Mouse (Mus musculus): ENCODE measurements around the gene Slc23a2. TPM values are rescaled to one million over a fixed set of nuclear protein-coding genes. Genes with fewer than 3 reads are reported as not detected.

Gene Slc23a2
- total RNA-seq, 4 experiments from 2014 or later: 14.5 to 19.5 (median 16.1) TPM

- DNase-seq (ENCODE audit: low spot score): peak; percentile 42
These were observed 123.8 kb downstream of the Slc23a2 start for GRCm38 (mm10) chr2:132020991-132021541.

DNA sequence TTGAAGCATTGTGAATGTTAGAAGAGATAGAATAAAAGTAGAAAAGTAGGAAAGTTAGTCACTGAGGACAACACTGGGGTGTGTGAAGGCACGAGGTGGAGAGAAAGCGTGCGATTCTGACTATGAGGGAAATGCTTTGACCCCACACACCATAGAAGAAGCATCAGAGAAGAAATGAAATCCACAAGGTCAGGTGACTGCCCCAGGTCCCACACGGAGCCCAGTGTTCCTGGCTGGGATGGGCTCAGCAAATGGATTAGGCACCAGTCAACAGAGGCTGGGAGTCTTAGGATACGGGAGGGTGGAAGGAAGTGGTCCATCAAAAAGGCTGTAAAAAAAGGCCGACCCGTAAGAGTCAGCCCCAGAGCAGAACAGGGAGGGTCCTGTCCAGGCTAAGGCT is 124.5 kb downstream of the Slc23a2 start:
- DNase-seq (ENCODE audit: low spot score): no peak

DNA sequence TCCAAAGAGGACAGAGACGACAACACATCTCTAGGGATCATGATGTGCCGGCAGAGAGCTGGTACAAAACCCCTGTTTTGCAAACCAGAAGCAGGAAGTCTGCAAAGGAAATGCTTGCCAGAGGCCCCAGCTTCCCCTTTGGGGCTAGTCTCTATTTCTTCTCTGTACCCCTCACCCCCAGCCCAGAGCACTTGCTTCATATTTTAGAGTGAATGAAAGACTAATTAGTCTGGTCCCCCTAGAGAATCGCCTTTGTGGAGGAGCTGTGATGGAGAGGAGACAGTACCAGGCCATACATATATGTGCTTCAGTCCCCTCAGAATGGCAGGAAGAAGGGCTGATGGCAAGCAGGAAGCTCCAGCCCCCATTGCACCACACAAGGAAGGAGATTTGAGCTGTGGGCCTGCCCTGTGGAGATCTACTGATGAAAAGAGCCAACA is 125.5 kb downstream of the Slc23a2 start:
- DNase-seq (ENCODE audit: low spot score): peak; percentile 52

- no peak for DNase-seq (ENCODE audit: low spot score)
These were observed 126.8 kb downstream of the Slc23a2 start for GRCm38 (mm10) chr2:132018156-132018555.

GRCm38 (mm10) chr2:132017611-132018010 is 127.3 kb downstream of the Slc23a2 start:
- peak; percentile 45 for DNase-seq (ENCODE audit: low spot score)

DNA sequence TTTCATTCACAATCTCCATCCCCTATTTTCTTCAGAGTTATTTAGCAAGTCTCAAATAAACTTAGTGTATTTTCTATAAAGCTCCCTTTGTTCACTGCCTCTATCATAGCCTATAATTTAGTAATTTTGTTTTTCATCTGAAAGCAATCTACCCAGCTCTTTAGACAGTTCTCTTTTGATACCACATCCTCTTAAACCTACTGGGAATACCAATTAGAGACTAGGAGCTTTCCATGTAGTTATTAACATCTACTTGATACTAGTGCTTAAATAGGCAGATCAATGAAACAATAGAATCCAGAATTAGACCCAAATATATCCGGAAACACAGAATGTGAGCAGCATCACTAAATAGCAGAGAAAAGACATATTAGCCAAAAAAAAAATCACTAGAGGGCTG is 128.9 kb downstream of the Slc23a2 start:
- no peak for DNase-seq (ENCODE audit: low spot score)

DNA sequence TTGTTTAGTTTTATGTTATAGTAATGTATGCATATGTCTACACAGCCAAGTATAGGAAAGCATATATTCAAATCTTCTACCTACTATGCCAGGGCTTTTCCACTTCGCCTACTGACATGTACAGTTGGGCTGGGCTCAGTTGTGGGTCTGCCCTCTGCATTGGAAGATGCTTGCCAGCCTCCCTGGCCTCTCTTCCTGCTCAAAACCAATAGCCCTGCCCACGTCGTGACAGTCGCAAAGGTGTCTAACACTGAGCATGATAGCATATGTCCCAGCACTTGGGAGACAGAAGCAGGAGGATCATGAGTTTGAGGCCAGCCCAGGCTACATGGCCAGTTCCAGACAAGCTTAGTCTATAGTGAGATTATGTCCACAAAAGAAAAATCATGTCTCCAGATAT is 131.8 kb downstream of the Slc23a2 start:
- DNase-seq (ENCODE audit: low spot score): no peak

DNA sequence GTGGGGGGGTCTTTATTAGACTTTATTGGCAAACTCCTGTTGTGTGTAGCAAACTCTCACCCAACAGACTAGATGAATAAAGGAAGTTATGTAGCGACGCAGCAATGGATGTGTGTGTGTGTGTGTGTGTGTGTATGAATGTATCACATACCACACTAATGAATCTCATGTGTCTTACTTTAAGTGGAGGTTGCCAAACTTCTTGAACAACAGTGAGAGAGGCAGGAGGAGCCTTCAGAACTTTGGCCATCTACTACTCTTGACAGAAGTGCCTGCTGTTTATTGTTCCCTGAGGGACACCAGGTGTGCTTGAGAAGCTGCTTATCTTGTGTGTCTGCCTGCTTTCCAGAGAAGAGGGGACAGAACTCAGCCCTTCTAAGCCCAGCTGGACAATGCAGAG is 134.1 kb downstream of the Slc23a2 start:
- DNase-seq (ENCODE audit: low spot score): no peak

GRCm38 (mm10) chr2:132008186-132008585 is 136.7 kb downstream of the Slc23a2 start:
- no peak for DNase-seq (ENCODE audit: low spot score)

GRCm38 (mm10) chr2:132007475-132007819 is 137.5 kb downstream of the Slc23a2 start:
- DNase-seq (ENCODE audit: low spot score): no peak

DNA sequence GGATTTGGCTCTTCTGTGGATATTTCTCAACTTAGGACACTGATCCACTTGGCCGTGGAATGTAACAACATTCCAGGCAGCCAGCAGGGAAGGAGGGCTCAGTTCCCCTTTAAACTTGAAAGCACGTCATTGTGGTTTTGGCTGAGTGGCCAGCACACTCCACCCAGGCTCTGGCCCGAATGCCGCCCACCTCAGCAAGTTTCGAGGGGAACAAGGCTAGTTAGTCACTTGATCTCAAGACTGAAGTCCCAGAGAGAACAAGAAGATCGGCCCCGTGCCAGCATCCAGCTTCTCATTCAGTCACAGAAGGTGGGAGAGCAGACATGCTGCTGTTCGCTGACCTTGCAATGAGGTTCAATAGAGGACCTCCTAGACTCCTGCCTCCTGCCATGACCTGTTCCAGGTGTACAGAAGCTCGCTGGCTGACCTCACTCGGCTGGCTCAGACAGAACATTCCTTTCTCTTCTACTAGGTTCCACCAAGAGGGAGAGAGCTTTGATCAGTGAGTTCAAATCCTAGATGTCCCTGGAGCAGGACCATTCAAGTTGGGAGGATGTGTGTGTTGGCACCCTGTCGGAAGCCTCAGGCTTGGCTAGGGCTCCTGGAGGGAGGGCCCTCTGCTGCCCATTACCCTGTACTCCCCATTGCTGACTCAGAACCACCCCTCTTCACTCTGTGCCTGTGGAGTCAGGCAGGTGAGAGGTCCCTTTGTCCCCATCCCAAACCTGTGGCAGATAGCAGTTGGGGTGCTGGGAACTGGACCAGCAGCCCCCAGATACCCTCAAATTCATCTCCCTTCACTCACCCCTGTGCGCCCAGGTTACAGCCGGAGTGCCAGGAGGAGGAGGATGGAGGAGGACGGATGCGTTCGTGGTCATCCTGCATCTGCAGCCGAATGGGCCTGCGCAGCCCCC is 138.1 kb downstream of the Slc23a2 start:
- DNase-seq (ENCODE audit: low spot score): peak; percentile 82

- DNase-seq (ENCODE audit: low spot score): no peak
These were observed 139.5 kb downstream of the Slc23a2 start for GRCm38 (mm10) chr2:132005445-132005844.

- no peak for DNase-seq (ENCODE audit: low spot score)
These were observed 140.3 kb downstream of the Slc23a2 start for GRCm38 (mm10) chr2:132004495-132005136.

GRCm38 (mm10) chr2:132003916-132004315 is 141.0 kb downstream of the Slc23a2 start:
- DNase-seq (ENCODE audit: low spot score): no peak

Other genes starting within 250 kb of the Slc23a2 start
- 100 to 1,000 TPM; 135 to 164 (median 149) TPM for gene Prnp, start 235.2 kb downstream of the Slc23a2 start, total RNA-seq (2022)
- gene Prn, start 235.2 kb downstream of the Slc23a2 start, total RNA-seq (2022): under 1 TPM in 3 of 4 experiments, not detected in 1; 0.20 to 0.69 (median 0.38) TPM
- gene Prnd, start 194.2 kb downstream of the Slc23a2 start, total RNA-seq (2022): 1 to 10 TPM in 2 of 4 experiments, under 1 TPM in 2; 0.22 to 1.8 (median 1.2) TPM
- gene Rassf2, start 114.8 kb downstream of the Slc23a2 start, total RNA-seq (2022): 1 to 10 TPM; 4.1 to 7.7 (median 6.6) TPM
- gene Tmem230, start 102.7 kb upstream of the Slc23a2 start, total RNA-seq (2022): 10 to 100 TPM; 25.1 to 29.2 (median 26.2) TPM
- 10 to 100 TPM; 33.1 to 42.6 (median 38.3) TPM for gene Pcna, start 108.2 kb upstream of the Slc23a2 start, total RNA-seq (2022)
- 10 to 100 TPM; 79.2 to 97.9 (median 83.9) TPM for gene Cds2, start 118.0 kb upstream of the Slc23a2 start, total RNA-seq (2022)
- gene Prokr2, start 240.3 kb upstream of the Slc23a2 start, total RNA-seq (2022): under 1 TPM; 0.08 to 0.22 (median 0.09) TPM